Mouse (Mus musculus) forelimb bud, embryonic 11.5 days (tissue): ENCODE measurements around the gene Npat.

Source experiments
- DNase-seq: peaks from one replicate; pipeline ENCODE4 v3.0.0-alpha.2; 2012; ENCODE audit warnings: low read depth, low spot score

Npat gene

DNA sequence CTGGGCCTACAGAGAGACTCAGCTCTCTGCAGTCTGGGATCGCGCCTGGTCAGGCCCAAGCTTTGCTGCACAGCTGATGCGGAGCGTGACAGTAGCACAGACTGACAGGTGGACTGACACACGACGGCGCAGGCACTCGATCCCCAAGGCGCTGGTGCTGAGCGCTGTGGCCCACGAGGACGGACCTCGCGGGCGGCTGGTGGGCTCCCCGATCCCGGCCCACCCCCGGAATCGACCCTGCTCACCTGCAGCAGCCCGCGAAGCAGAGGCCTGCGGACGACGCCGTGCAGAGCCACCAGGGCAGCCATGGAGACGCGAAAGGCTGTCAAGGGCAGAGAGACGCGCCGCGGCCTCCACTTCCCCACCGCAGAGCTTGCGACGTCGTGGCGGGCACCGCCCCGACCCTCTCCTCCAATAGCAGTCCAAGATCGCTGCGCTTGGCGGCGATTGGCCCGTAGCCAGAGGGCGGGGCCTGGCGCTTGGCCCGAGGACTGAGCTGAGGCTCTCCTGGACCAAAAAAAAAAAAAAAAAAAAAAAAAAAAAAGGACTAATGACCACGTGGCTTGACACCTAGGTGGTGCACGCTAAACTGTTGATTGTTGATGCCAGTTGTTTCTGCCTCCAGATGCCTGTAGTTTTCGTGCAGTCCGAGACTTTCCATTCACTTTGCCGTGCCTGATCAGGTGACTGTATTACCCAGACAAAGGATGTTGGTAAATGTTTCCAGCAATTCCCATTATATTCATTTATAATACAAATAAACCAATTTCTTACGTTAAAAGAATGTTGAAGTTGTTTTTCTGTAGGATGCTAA lies 73.3 kb downstream of the Npat start, which contains the start of gene Acat1:
Acat1 (minus strand) TSS at position 415 of the 814 bp plus-strand sequence.
- DNase-seq = peak; percentile 90

GRCm38 (mm10) chr9:53614286-53614685 lies 77.4 kb downstream of the Npat start:
- no peak for DNase-seq

DNA sequence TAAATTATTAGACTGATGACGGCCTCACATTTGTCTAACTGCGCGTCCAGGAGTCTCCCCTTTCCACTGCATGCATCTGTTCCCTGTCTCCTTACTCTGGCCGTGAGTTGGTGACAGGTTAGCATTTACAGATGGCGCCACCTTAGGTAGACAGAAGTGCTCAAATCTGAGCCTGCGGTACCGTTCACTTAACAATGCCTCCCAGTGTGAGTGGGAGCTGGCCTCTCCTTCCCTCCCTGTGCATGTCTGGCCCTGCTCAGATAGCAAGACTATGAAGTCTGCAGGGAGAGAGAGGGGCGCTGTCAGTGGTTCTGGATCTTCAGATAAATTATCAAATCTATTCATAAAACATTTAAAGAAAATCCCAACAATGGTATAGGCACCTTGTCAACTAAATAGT lies 78.4 kb downstream of the Npat start:
- DNase-seq = no peak
